Mouse (Mus musculus) liver, postnatal 0 days (tissue): ENCODE results near the gene Hhex.

Experiments used
- CTCF ChIP-seq: sonication (generic); IDR thresholded peaks from 2 replicates; pipeline ENCODE4 v1.5.1; 2016; ENCODE audit warnings: antibody characterized with exemption, low read depth
- EP300 ChIP-seq: IDR thresholded peaks from 2 replicates; pipeline ENCODE4 v1.6.1; 2016; ENCODE audit warnings: antibody characterized with exemption, low read depth, mild to moderate bottlenecking

GRCm38 (mm10) chr19:37472589-37472988 lies 38.0 kb downstream of the Hhex start:
- TF ChIP-seq CTCF = no peak
- TF ChIP-seq EP300 = no peak
